Mouse (Mus musculus): Measurements from ENCODE around the gene Olfr283.
"Not testable (repeated sequence)": the region's sequence is repeated elsewhere in the genome, so short reads cannot be mapped to it uniquely, and the experiment has no call there.

Gene Olfr283

GRCm38 (mm10) chr15:98380846-98381245, at the start of gene Olfr283:
Olfr283 (minus strand) TSS chr15:98380946.
- in situ Hi-C loops (cut with MboI, MseI): no loop called here

- in situ Hi-C loops (cut with MboI, MseI): no loop called here
These were observed 44.4 kb upstream of the Olfr283 start for GRCm38 (mm10) chr15:98425188-98425587.

- in situ Hi-C loops (cut with MboI, MseI): no loop called here
These were observed 44.0 kb upstream of the Olfr283 start for GRCm38 (mm10) chr15:98424753-98425152.

GRCm38 (mm10) chr15:98424326-98424725, 43.6 kb upstream of the Olfr283 start:
- in situ Hi-C loops (cut with MboI, MseI): no loop called here

GRCm38 (mm10) chr15:98420897-98421296, 40.2 kb upstream of the Olfr283 start:
- in situ Hi-C loops (cut with MboI, MseI): no loop called here

- in situ Hi-C loops (cut with MboI, MseI): no loop called here
These were observed 37.4 kb upstream of the Olfr283 start for GRCm38 (mm10) chr15:98418096-98418495.

- in situ Hi-C loops (cut with MboI, MseI): not testable (repeated sequence)
These were observed 36.5 kb upstream of the Olfr283 start for GRCm38 (mm10) chr15:98417285-98417684.

- in situ Hi-C loops (cut with MboI, MseI): not testable (repeated sequence)
These were observed 36.1 kb upstream of the Olfr283 start for GRCm38 (mm10) chr15:98416802-98417201.

GRCm38 (mm10) chr15:98415996-98416395, 35.2 kb upstream of the Olfr283 start:
- in situ Hi-C loops (cut with MboI, MseI): no loop called here

GRCm38 (mm10) chr15:98410249-98410648, 29.5 kb upstream of the Olfr283 start:
- in situ Hi-C loops (cut with MboI, MseI): no loop called here

- in situ Hi-C loops (cut with MboI, MseI): no loop called here
These were observed 28.9 kb upstream of the Olfr283 start for GRCm38 (mm10) chr15:98409635-98410034.

- in situ Hi-C loops (cut with MboI, MseI): no loop called here
These were observed 27.8 kb upstream of the Olfr283 start for GRCm38 (mm10) chr15:98408406-98409060.

GRCm38 (mm10) chr15:98402356-98402755, 21.6 kb upstream of the Olfr283 start:
- in situ Hi-C loops (cut with MboI, MseI): no loop called here

GRCm38 (mm10) chr15:98397136-98397535, 16.4 kb upstream of the Olfr283 start:
- in situ Hi-C loops (cut with MboI, MseI): no loop called here

GRCm38 (mm10) chr15:98391903-98392187, 11.1 kb upstream of the Olfr283 start:
- in situ Hi-C loops (cut with MboI, MseI): no loop called here

- in situ Hi-C loops (cut with MboI, MseI): no loop called here
These were observed 10.5 kb upstream of the Olfr283 start for GRCm38 (mm10) chr15:98391081-98391902.

GRCm38 (mm10) chr15:98389796-98390195, 9.1 kb upstream of the Olfr283 start:
- in situ Hi-C loops (cut with MboI, MseI): no loop called here

- in situ Hi-C loops (cut with MboI, MseI): no loop called here
These were observed 6.9 kb upstream of the Olfr283 start for GRCm38 (mm10) chr15:98387621-98388020.

- in situ Hi-C loops (cut with MboI, MseI): no loop called here
These were observed 2.5 kb downstream of the Olfr283 start for GRCm38 (mm10) chr15:98378209-98378608.

GRCm38 (mm10) chr15:98340887-98341286, 39.9 kb downstream of the Olfr283 start, which contains the start of gene Olfr284:
Olfr284 (minus strand) TSS chr15:98340987.
- in situ Hi-C loops (cut with MboI, MseI): no loop called here

All from T-helper 2 cell (primary cell).